7 mouse cellular contexts compared by ENCODE assay signal in genomic region chr12:108835208-108835839, GRCm38 (mm10). TPM values are rescaled to one million over a fixed set of nuclear protein-coding genes. Genes with fewer than 3 reads are reported as not detected.
A peak's percentile ranks its signal among the peaks of the same experiment; 100 is the strongest.
DNase-seq lines count a peak whose midpoint lies in the region; ATAC-seq lines count a peak whose summit lies in the region.

No protein-coding gene starts in this region.

- peak overlapping the region; percentile 55 for H3K4me3 ChIP-seq in neural tube, embryonic 11.5 days (ENCODE audit: low read depth, low read length)
- H3K4me3 ChIP-seq in embryonic facial prominence, embryonic 15.5 days (replicated peaks): peak overlapping the region; percentile 76
- H3K4me3 ChIP-seq in intestine, embryonic 15.5 days (replicated peaks): peak overlapping the region; percentile 76
- H3K4me3 ChIP-seq in neural tube, embryonic 13.5 days: peak overlapping the region; percentile 67

- no peaks in the 10 kb centered on the region for H3K27me3 ChIP-seq in neural tube, embryonic 11.5 days (ENCODE audit: control insufficient read depth, insufficient read depth, low read length)
- H3K27me3 ChIP-seq in embryonic facial prominence, embryonic 15.5 days: no peaks in the 10 kb centered on the region
- H3K27me3 ChIP-seq in intestine, embryonic 15.5 days (replicated peaks): no peaks in the 10 kb centered on the region
- peaks cover 6% of the 10 kb centered on the region; the same call in 1 of the 2 replicates for H3K27me3 ChIP-seq in neural tube, embryonic 13.5 days

- peak; percentile 28; the same call in 1 of the 2 replicates for ATAC-seq in neural tube, embryonic 11.5 days (ENCODE audit: insufficient read depth, low FRiP score, low TSS enrichment)
- ATAC-seq in embryonic facial prominence, embryonic 15.5 days (ENCODE audit: insufficient number of reproducible peaks, low FRiP score, low TSS enrichment, low read depth): no peak; the same call in 1 of the 2 replicates
- no peak for ATAC-seq in intestine, embryonic 15.5 days
- ATAC-seq in neural tube, embryonic 13.5 days (ENCODE audit: low read depth): peak; percentile 35

- no peaks in the 10 kb centered on the region for H3K9me3 ChIP-seq in neural tube, embryonic 11.5 days (ENCODE audit: control insufficient read depth, low read length)
- H3K9me3 ChIP-seq in embryonic facial prominence, embryonic 15.5 days (replicated peaks): no peaks in the 10 kb centered on the region
- no peaks in the 10 kb centered on the region for H3K9me3 ChIP-seq in intestine, embryonic 15.5 days
- no peaks in the 10 kb centered on the region for H3K9me3 ChIP-seq in neural tube, embryonic 13.5 days

- peak overlapping the region; percentile 32 for H3K9ac ChIP-seq in neural tube, embryonic 11.5 days (ENCODE audit: low read length)
- H3K9ac ChIP-seq in embryonic facial prominence, embryonic 15.5 days: peak overlapping the region; percentile 66
- H3K9ac ChIP-seq in intestine, embryonic 15.5 days: peak overlapping the region; percentile 66
- H3K9ac ChIP-seq in neural tube, embryonic 13.5 days: peak overlapping the region; percentile 77

- H3K4me1 ChIP-seq in neural tube, embryonic 11.5 days (ENCODE audit: control insufficient read depth, insufficient read depth, low read length): peaks cover 30% of the 10 kb centered on the region
- peaks cover 35% of the 10 kb centered on the region for H3K4me1 ChIP-seq in embryonic facial prominence, embryonic 15.5 days
- H3K4me1 ChIP-seq in intestine, embryonic 15.5 days (replicated peaks): peaks cover 33% of the 10 kb centered on the region
- H3K4me1 ChIP-seq in neural tube, embryonic 13.5 days (replicated peaks): peaks cover 67% of the 10 kb centered on the region

- WGBS in neural tube, embryonic 11.5 days: 1% methylated on average over 51 of the region's 51 CpGs
- under 1% methylated on average over 51 of the region's 51 CpGs for WGBS in embryonic facial prominence, embryonic 15.5 days
- 2% methylated on average over 51 of the region's 51 CpGs for WGBS in intestine, embryonic 15.5 days
- WGBS in neural tube, embryonic 13.5 days: 1% methylated on average over 51 of the region's 51 CpGs

- H3K27ac ChIP-seq in neural tube, embryonic 11.5 days (ENCODE audit: low read depth, low read length): no peak overlapping the region
- peak overlapping the region; percentile 90; the same call in 1 of the 2 replicates for H3K27ac ChIP-seq in embryonic facial prominence, embryonic 15.5 days (replicated peaks)
- H3K27ac ChIP-seq in intestine, embryonic 15.5 days: no peak overlapping the region
- H3K27ac ChIP-seq in neural tube, embryonic 13.5 days (replicated peaks): peak overlapping the region; percentile 20; the same call in 1 of the 2 replicates

- peak overlapping the region; percentile 71 for H3K4me2 ChIP-seq in neural tube, embryonic 11.5 days (ENCODE audit: low read depth)
- H3K4me2 ChIP-seq in embryonic facial prominence, embryonic 15.5 days (replicated peaks): peak overlapping the region; percentile 93
- peak overlapping the region; percentile 95 for H3K4me2 ChIP-seq in intestine, embryonic 15.5 days (replicated peaks)
- H3K4me2 ChIP-seq in neural tube, embryonic 13.5 days: peak overlapping the region; percentile 77

- no peaks in the 10 kb centered on the region for H3K36me3 ChIP-seq in neural tube, embryonic 11.5 days (ENCODE audit: control insufficient read depth, insufficient read depth, low read length)
- H3K36me3 ChIP-seq in embryonic facial prominence, embryonic 15.5 days: peaks cover 3% of the 10 kb centered on the region; the same call in 1 of the 2 replicates
- no peaks in the 10 kb centered on the region for H3K36me3 ChIP-seq in intestine, embryonic 15.5 days
- no peaks in the 10 kb centered on the region for H3K36me3 ChIP-seq in neural tube, embryonic 13.5 days

- DNase-seq in neural tube, embryonic 11.5 days (ENCODE audit: low spot score): peak; percentile 36
- no peak for DNase-seq in neural tube, embryonic 10.5 days (ENCODE audit: extremely low spot score, low spot score)
- DNase-seq in cerebellum, postnatal 36 days: no peak
- no peak for DNase-seq in urinary bladder, postnatal 4 days (ENCODE audit: low spot score in 2 of 2)

RNA-seq across cellular contexts. Expression of gene Slc25a29, which starts 0.4 kb away (rescaled TPM):
- 12.9 and 13.7 TPM in 2 replicates for polyA plus RNA-seq in neural tube, embryonic 11.5 days (2014; fragmentation: Nextera tagmentation; extraction: Ambion mirVana)
- polyA plus RNA-seq in embryonic facial prominence, embryonic 15.5 days (2015; fragmentation: Nextera tagmentation; extraction: Ambion mirVana): 11.3 and 11.7 TPM in 2 replicates
- polyA plus RNA-seq in intestine, embryonic 15.5 days (2015; fragmentation: Nextera tagmentation; extraction: Ambion mirVana): 5.5 and 6.3 TPM in 2 replicates
- polyA plus RNA-seq in neural tube, embryonic 13.5 days (2015; fragmentation: Nextera tagmentation; extraction: Ambion mirVana): 16.5 and 18.4 TPM in 2 replicates

RNA-seq across cellular contexts. Expression of gene Slc25a47, which starts 0.5 kb away (rescaled TPM):
- 10.5 and 13.2 TPM in 2 replicates for polyA plus RNA-seq in neural tube, embryonic 11.5 days (2014; fragmentation: Nextera tagmentation; extraction: Ambion mirVana)
- polyA plus RNA-seq in embryonic facial prominence, embryonic 15.5 days (2015; fragmentation: Nextera tagmentation; extraction: Ambion mirVana): 11.6 and 12.0 TPM in 2 replicates
- 7.3 and 10.1 TPM in 2 replicates for polyA plus RNA-seq in intestine, embryonic 15.5 days (2015; fragmentation: Nextera tagmentation; extraction: Ambion mirVana)
- 12.1 and 12.3 TPM in 2 replicates for polyA plus RNA-seq in neural tube, embryonic 13.5 days (2015; fragmentation: Nextera tagmentation; extraction: Ambion mirVana)

RNA-seq across cellular contexts. Expression of gene Yy1, which starts 42.6 kb away (rescaled TPM):
- polyA plus RNA-seq in neural tube, embryonic 11.5 days (2014; fragmentation: Nextera tagmentation; extraction: Ambion mirVana): 17.6 and 18.7 TPM in 2 replicates
- polyA plus RNA-seq in embryonic facial prominence, embryonic 15.5 days (2015; fragmentation: Nextera tagmentation; extraction: Ambion mirVana): 16.0 and 16.5 TPM in 2 replicates
- 15.3 and 15.7 TPM in 2 replicates for polyA plus RNA-seq in intestine, embryonic 15.5 days (2015; fragmentation: Nextera tagmentation; extraction: Ambion mirVana)
- polyA plus RNA-seq in neural tube, embryonic 13.5 days (2015; fragmentation: Nextera tagmentation; extraction: Ambion mirVana): 13.5 and 14.2 TPM in 2 replicates

RNA-seq across cellular contexts. Expression of gene Wdr25, which starts 58.1 kb away (rescaled TPM):
- polyA plus RNA-seq in neural tube, embryonic 11.5 days (2014; fragmentation: Nextera tagmentation; extraction: Ambion mirVana): 5.2 TPM in 2 replicates
- 7.1 and 9.9 TPM in 2 replicates for polyA plus RNA-seq in embryonic facial prominence, embryonic 15.5 days (2015; fragmentation: Nextera tagmentation; extraction: Ambion mirVana)
- polyA plus RNA-seq in intestine, embryonic 15.5 days (2015; fragmentation: Nextera tagmentation; extraction: Ambion mirVana): 5.7 and 8.3 TPM in 2 replicates
- 6.5 and 7.4 TPM in 2 replicates for polyA plus RNA-seq in neural tube, embryonic 13.5 days (2015; fragmentation: Nextera tagmentation; extraction: Ambion mirVana)

RNA-seq across cellular contexts. Expression of gene Wars, which starts 58.6 kb away (rescaled TPM):
- 139 and 148 TPM in 2 replicates for polyA plus RNA-seq in neural tube, embryonic 11.5 days (2014; fragmentation: Nextera tagmentation; extraction: Ambion mirVana)
- 62.9 and 65.8 TPM in 2 replicates for polyA plus RNA-seq in embryonic facial prominence, embryonic 15.5 days (2015; fragmentation: Nextera tagmentation; extraction: Ambion mirVana)
- polyA plus RNA-seq in intestine, embryonic 15.5 days (2015; fragmentation: Nextera tagmentation; extraction: Ambion mirVana): 81.9 and 85.5 TPM in 2 replicates
- polyA plus RNA-seq in neural tube, embryonic 13.5 days (2015; fragmentation: Nextera tagmentation; extraction: Ambion mirVana): 108 and 109 TPM in 2 replicates

Comparison
In these comparisons a context has a peak if more than half of its experiments do, and no peak if none do; other contexts are left out.
1. H3K27ac ChIP-seq: peak in embryonic facial prominence, embryonic 15.5 days (single experiment) and neural tube, embryonic 13.5 days (single experiment); none in neural tube, embryonic 11.5 days (single experiment) and intestine, embryonic 15.5 days (single experiment).
2. ATAC-seq: peak in neural tube, embryonic 11.5 days (single experiment) and neural tube, embryonic 13.5 days (single experiment); none in embryonic facial prominence, embryonic 15.5 days (single experiment) and intestine, embryonic 15.5 days (single experiment).
3. Peak in every context shown above with its lines, with median percentiles within 50 percentile points of each other: H3K4me2 ChIP-seq, H3K4me3 ChIP-seq and H3K9ac ChIP-seq.